Mouse (Mus musculus): ENCODE results near the gene Txndc9. TPM values are rescaled to one million over a fixed set of nuclear protein-coding genes. Genes with fewer than 3 reads are reported as not detected.

Txndc9 gene
- 10 to 100 TPM; 30.9 to 38.3 (median 35.5) TPM for total RNA-seq (2022)

GRCm38 (mm10) chr1:37997867-37998266 lies at the start of gene Txndc9, which contains the start of gene Eif5b:
Gene Txndc9 (minus strand): TSS chr1:37997893.
Gene Eif5b (plus strand): TSS chr1:37998010.
- peak; percentile 93 to 94 for DNase-seq (ENCODE audit: low spot score in 2 of 2)

- DNase-seq (ENCODE audit: low spot score in 2 of 2) = no peak
Measured at GRCm38 (mm10) chr1:38038898-38039297, 41.2 kb upstream of the Txndc9 start.

GRCm38 (mm10) chr1:38037375-38037774 lies 39.7 kb upstream of the Txndc9 start:
- DNase-seq (ENCODE audit: low spot score in 2 of 2) = no peak

- no peak for DNase-seq (ENCODE audit: low spot score in 2 of 2)
Measured at GRCm38 (mm10) chr1:38035521-38035920, 37.8 kb upstream of the Txndc9 start.

- no peak for DNase-seq (ENCODE audit: low spot score in 2 of 2)
Measured at GRCm38 (mm10) chr1:38031391-38031790, 33.7 kb upstream of the Txndc9 start.

- no peak for DNase-seq (ENCODE audit: low spot score in 2 of 2)
Measured at GRCm38 (mm10) chr1:38027301-38027700, 29.6 kb upstream of the Txndc9 start.

- no peak for DNase-seq (ENCODE audit: low spot score in 2 of 2)
Measured at GRCm38 (mm10) chr1:38014551-38015203, 17.0 kb upstream of the Txndc9 start.

GRCm38 (mm10) chr1:38012509-38012908 lies 14.8 kb upstream of the Txndc9 start:
- DNase-seq (ENCODE audit: low spot score in 2 of 2) = no peak

GRCm38 (mm10) chr1:38012104-38012503 lies 14.4 kb upstream of the Txndc9 start:
- no peak for DNase-seq (ENCODE audit: low spot score in 2 of 2)

- no peak for DNase-seq (ENCODE audit: low spot score in 2 of 2)
Measured at GRCm38 (mm10) chr1:38011647-38012046, 14.0 kb upstream of the Txndc9 start.

- DNase-seq (ENCODE audit: low spot score in 2 of 2) = no peak
Measured at GRCm38 (mm10) chr1:38006741-38007140, 9.0 kb upstream of the Txndc9 start.

GRCm38 (mm10) chr1:38003046-38003445 lies 5.4 kb upstream of the Txndc9 start:
- no peak for DNase-seq (ENCODE audit: low spot score in 2 of 2)

- no peak for DNase-seq (ENCODE audit: low spot score in 2 of 2)
Measured at GRCm38 (mm10) chr1:38001956-38002355, 4.3 kb upstream of the Txndc9 start.

GRCm38 (mm10) chr1:38000844-38001243 lies 3.2 kb upstream of the Txndc9 start:
- no peak for DNase-seq (ENCODE audit: low spot score in 2 of 2)

- no peak for DNase-seq (ENCODE audit: low spot score in 2 of 2)
Measured at GRCm38 (mm10) chr1:37999552-37999951, 1.9 kb upstream of the Txndc9 start.

- no peak for DNase-seq (ENCODE audit: low spot score in 2 of 2)
Measured at GRCm38 (mm10) chr1:37998371-37999199, 892 bp upstream of the Txndc9 start.

- DNase-seq (ENCODE audit: low spot score in 2 of 2) = peak; percentile 96 to 97
Measured at GRCm38 (mm10) chr1:37996877-37997484, 712 bp downstream of the Txndc9 start.

GRCm38 (mm10) chr1:37996226-37996625 lies 1.5 kb downstream of the Txndc9 start:
- DNase-seq (ENCODE audit: low spot score in 2 of 2) = no peak

- no peak for DNase-seq (ENCODE audit: low spot score in 2 of 2)
Measured at GRCm38 (mm10) chr1:37987856-37988255, 9.8 kb downstream of the Txndc9 start.

- DNase-seq (ENCODE audit: low spot score in 2 of 2) = no peak
Measured at GRCm38 (mm10) chr1:37985764-37986323, 11.8 kb downstream of the Txndc9 start.

GRCm38 (mm10) chr1:37984326-37984725 lies 13.4 kb downstream of the Txndc9 start:
- DNase-seq (ENCODE audit: low spot score in 2 of 2) = no peak

GRCm38 (mm10) chr1:37977303-37977702 lies 20.4 kb downstream of the Txndc9 start:
- DNase-seq (ENCODE audit: low spot score in 2 of 2) = no peak

Measured in gastrocnemius, adult 8-10 months (tissue).